Mouse (Mus musculus): Measurements from ENCODE around the gene Cisd3. TPM values are rescaled to one million over a fixed set of nuclear protein-coding genes. Genes with fewer than 3 reads are reported as not detected.

Cisd3 gene
- polyA plus RNA-seq, 1 experiment = 149 TPM

- Histone ChIP-seq H3K4me1 (ENCODE audit: control insufficient read depth, insufficient read depth, low read length) (peaks cover 6% of the 10 kb centered on the region; the same call in 1 of the 2 replicates), H3K27ac (ENCODE audit: insufficient read depth, low read depth, low read length) (no peak overlapping the region), H3K36me3 (ENCODE audit: control insufficient read depth, insufficient read depth, low read length) (no peaks in the 10 kb centered on the region), H3K27me3 (replicated peaks; ENCODE audit: control insufficient read depth, insufficient read depth, low read length) (no peaks in the 10 kb centered on the region), H3K4me3 (ENCODE audit: insufficient read depth, low read depth, low read length) (peak overlapping the region; percentile 79)
- no peak for DNase-seq
- 19% methylated on average over 14 of the region's 14 CpGs for WGBS
- TF ChIP-seq POLR2A (IDR thresholded peaks at IDR 0.05; ENCODE audit: low read depth, low read length) = no peak
- TF ChIP-seq CTCF (conservative IDR thresholded peaks at IDR 0.05; ENCODE audit: insufficient read depth, insufficient read length, low read depth, low read length) = no peak
Measured at GRCm38 (mm10) chr11:97697891-97698529, 12.4 kb downstream of the Cisd3 start.

GRCm38 (mm10) chr11:97698741-97699611 is 13.3 kb downstream of the Cisd3 start:
- Histone ChIP-seq H3K36me3 (ENCODE audit: control insufficient read depth, insufficient read depth, low read length) (no peaks in the 10 kb centered on the region), H3K4me3 (ENCODE audit: insufficient read depth, low read depth, low read length) (peak overlapping the region; percentile 79), H3K27ac (ENCODE audit: insufficient read depth, low read depth, low read length) (peak overlapping the region; percentile 35), H3K27me3 (replicated peaks; ENCODE audit: control insufficient read depth, insufficient read depth, low read length) (no peaks in the 10 kb centered on the region), H3K4me1 (ENCODE audit: control insufficient read depth, insufficient read depth, low read length) (peaks cover 8% of the 10 kb centered on the region; the same call in 1 of the 2 replicates)
- 1% methylated on average over 63 of the region's 63 CpGs for WGBS
- peak; percentile 73 for DNase-seq
- TF ChIP-seq CTCF (conservative IDR thresholded peaks at IDR 0.05; ENCODE audit: insufficient read depth, insufficient read length, low read depth, low read length) (no peak; the same call in 1 of the 2 replicates), POLR2A (IDR thresholded peaks at IDR 0.05; ENCODE audit: low read depth, low read length) (no peak)

GRCm38 (mm10) chr11:97699626-97700002 is 14.0 kb downstream of the Cisd3 start:
- Histone ChIP-seq H3K4me1 (ENCODE audit: control insufficient read depth, insufficient read depth, low read length) (peaks cover 14% of the 10 kb centered on the region; the same call in 1 of the 2 replicates), H3K4me3 (ENCODE audit: insufficient read depth, low read depth, low read length) (peak overlapping the region; percentile 79), H3K27me3 (replicated peaks; ENCODE audit: control insufficient read depth, insufficient read depth, low read length) (no peaks in the 10 kb centered on the region), H3K27ac (ENCODE audit: insufficient read depth, low read depth, low read length) (peak overlapping the region; percentile 98), H3K36me3 (ENCODE audit: control insufficient read depth, insufficient read depth, low read length) (no peaks in the 10 kb centered on the region)
- no peak for TF ChIP-seq CTCF (conservative IDR thresholded peaks at IDR 0.05; ENCODE audit: insufficient read depth, insufficient read length, low read depth, low read length)
- peak; percentile 74 for TF ChIP-seq POLR2A (IDR thresholded peaks at IDR 0.05; ENCODE audit: low read depth, low read length)
- DNase-seq = peak; percentile 95
- WGBS = under 1% methylated on average over 6 of the region's 9 CpGs

GRCm38 (mm10) chr11:97700003-97700745 is 14.5 kb downstream of the Cisd3 start, which contains the start of gene Pcgf2:
Pcgf2 (minus strand) TSS chr11:97700497.
- H3K4me3 ChIP-seq (ENCODE audit: insufficient read depth, low read depth, low read length) = peak within 1 kb of the TSS; percentile 79
- under 1% methylated on average over 84 of the region's 85 CpGs for WGBS
- no peaks in the 10 kb centered on the region for H3K36me3 ChIP-seq (ENCODE audit: control insufficient read depth, insufficient read depth, low read length)
- TF ChIP-seq CTCF (conservative IDR thresholded peaks at IDR 0.05; ENCODE audit: insufficient read depth, insufficient read length, low read depth, low read length) (no peak), POLR2A (IDR thresholded peaks at IDR 0.05; ENCODE audit: low read depth, low read length) (no peak)
- H3K4me1 ChIP-seq (ENCODE audit: control insufficient read depth, insufficient read depth, low read length) = peaks cover 15% of the 10 kb centered on the region; the same call in 1 of the 2 replicates
- no peaks in the 10 kb centered on the region for H3K27me3 ChIP-seq (replicated peaks; ENCODE audit: control insufficient read depth, insufficient read depth, low read length)
- peak within 1 kb of the TSS; percentile 98 for H3K27ac ChIP-seq (ENCODE audit: insufficient read depth, low read depth, low read length)
- DNase-seq = peak; percentile 88

GRCm38 (mm10) chr11:97700746-97701580 is 15.3 kb downstream of the Cisd3 start:
- no peak for TF ChIP-seq POLR2A (IDR thresholded peaks at IDR 0.05; ENCODE audit: low read depth, low read length)
- no peak for TF ChIP-seq CTCF (conservative IDR thresholded peaks at IDR 0.05; ENCODE audit: insufficient read depth, insufficient read length, low read depth, low read length)
- no peaks in the 10 kb centered on the region for H3K27me3 ChIP-seq (replicated peaks; ENCODE audit: control insufficient read depth, insufficient read depth, low read length)
- H3K36me3 ChIP-seq (ENCODE audit: control insufficient read depth, insufficient read depth, low read length) = no peaks in the 10 kb centered on the region
- peak overlapping the region; percentile 98 for H3K27ac ChIP-seq (ENCODE audit: insufficient read depth, low read depth, low read length)
- H3K4me3 ChIP-seq (ENCODE audit: insufficient read depth, low read depth, low read length) = peak overlapping the region; percentile 79
- 26% methylated on average over 30 of the region's 30 CpGs for WGBS
- peak; percentile 40 for DNase-seq
- H3K4me1 ChIP-seq (ENCODE audit: control insufficient read depth, insufficient read depth, low read length) = peaks cover 13% of the 10 kb centered on the region; the same call in 1 of the 2 replicates

Data from kidney, adult 2 months (tissue).